ENCODE assay signal across 23 mouse cellular contexts in the genomic region with DNA sequence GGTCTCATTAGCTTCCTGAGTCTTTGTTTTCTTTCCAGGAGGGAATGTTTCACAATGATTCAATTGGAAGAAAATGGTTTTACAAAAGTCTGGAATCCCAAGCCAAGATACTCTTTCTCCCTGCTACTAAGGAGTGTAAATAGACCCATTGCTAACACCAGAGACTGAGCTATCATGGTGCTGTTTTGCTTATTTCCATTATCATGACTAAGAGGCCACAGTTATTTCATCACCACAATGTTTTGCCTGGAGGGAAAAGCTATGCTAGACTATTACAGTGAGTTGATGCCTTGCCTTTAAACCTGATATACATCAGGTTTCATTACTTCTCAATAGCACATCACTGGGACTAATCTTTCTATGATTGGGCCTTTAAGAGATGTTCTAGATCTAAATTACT. TPM values are rescaled to one million over a fixed set of nuclear protein-coding genes. Genes with fewer than 3 reads are reported as not detected.
"Had no signal": no experiment of that assay in that cellular context is flagged by ENCODE, and none has a peak within 500 bp of the region (broad histone marks: within the 10 kb centered on the region; RNA-seq: fewer than 3 reads in every experiment).

No protein-coding gene starts in this region.

- H3K27me3 ChIP-seq: liver, embryonic 15.5 days; lung, embryonic 15.5 days; midbrain, embryonic 12.5 days; neural tube, embryonic 13.5 days; neural tube, embryonic 15.5 days had no signal

- H3K9ac ChIP-seq: liver, embryonic 15.5 days; liver, postnatal 0 days; lung, embryonic 15.5 days; midbrain, embryonic 12.5 days; neural tube, embryonic 13.5 days; neural tube, embryonic 15.5 days had no signal

- DNase-seq: liver, postnatal 0 days; lung, adult 2 months; lung, postnatal 14 days; lung, postnatal 36 days; midbrain, embryonic 14.5 days; retina, postnatal 1 day; right cerebral cortex, adult 18-20 months; right cerebral cortex, postnatal 25 days; right cerebral cortex, postnatal 4 days; spleen, adult 18-20 months; thymus, adult 18-20 months; thymus, postnatal 14 days; thymus, postnatal 36 days had no signal

- H3K4me1 ChIP-seq: liver, embryonic 15.5 days; lung, embryonic 15.5 days; midbrain, embryonic 12.5 days; neural tube, embryonic 15.5 days had no signal

- H3K27ac ChIP-seq: liver, embryonic 15.5 days; lung, embryonic 15.5 days; macrophage; midbrain, embryonic 12.5 days; neural tube, embryonic 13.5 days; neural tube, embryonic 15.5 days had no signal

- H3K36me3 ChIP-seq: liver, embryonic 15.5 days; lung, embryonic 15.5 days; midbrain, embryonic 12.5 days; neural tube, embryonic 13.5 days; neural tube, embryonic 15.5 days had no signal

- ATAC-seq: liver, postnatal 0 days; lung, postnatal 0 days; midbrain, embryonic 16.5 days had no signal

- H3K9me3 ChIP-seq: liver, embryonic 15.5 days; lung, embryonic 15.5 days; midbrain, embryonic 12.5 days; neural tube, embryonic 13.5 days; neural tube, embryonic 15.5 days had no signal

- H3K4me3 ChIP-seq: liver, embryonic 15.5 days; lung, embryonic 15.5 days; megakaryocyte, embryonic 14.5 days; midbrain, embryonic 12.5 days; neural tube, embryonic 13.5 days; neural tube, embryonic 15.5 days had no signal

- H3K4me2 ChIP-seq: liver, embryonic 15.5 days; lung, embryonic 15.5 days; midbrain, embryonic 12.5 days; neural tube, embryonic 13.5 days; neural tube, embryonic 15.5 days had no signal

RNA-seq across cellular contexts. Expression of gene Fam198b, which starts 34.4 kb away (rescaled TPM):
- total RNA-seq: monocyte, adult 5-6 weeks had no signal
